Mouse (Mus musculus): ENCODE data around the gene Dlst. TPM values are rescaled to one million over a fixed set of nuclear protein-coding genes. Genes with fewer than 3 reads are reported as not detected.
A peak's percentile ranks its signal among the peaks of the same experiment; 100 is the strongest.

Gene Dlst
- polyA plus RNA-seq, 1 experiment: 219 TPM

GRCm38 (mm10) chr12:85084941-85085340 is 25.7 kb upstream of the Dlst start:
- H3K4me3 ChIP-seq: no peak overlapping the region
- H3K27me3 ChIP-seq (ENCODE audit: control insufficient read depth, insufficient read depth, insufficient read length): no peaks in the 10 kb centered on the region
- H3K4me2 ChIP-seq (ENCODE audit: low read depth): no peak overlapping the region
- H3K36me3 ChIP-seq (ENCODE audit: control insufficient read depth, insufficient read depth): peaks cover 16% of the 10 kb centered on the region
- no peak overlapping the region for H3ac ChIP-seq (ENCODE audit: control insufficient read depth, insufficient read length)
- no peaks in the 10 kb centered on the region for H3K79me2 ChIP-seq (ENCODE audit: control insufficient read depth, insufficient read depth)
- TF ChIP-seq TCF12 (IDR thresholded peaks at IDR 0.05; ENCODE audit: insufficient read depth, poor library complexity, severe bottlenecking): no peak
- TF ChIP-seq MAX (IDR thresholded peaks at IDR 0.05; ENCODE audit: low read depth): no peak
- TF ChIP-seq MYOD1 (IDR thresholded peaks at IDR 0.05; ENCODE audit: control insufficient read depth in 1 of 3, insufficient read length in 2 of 3, low read depth in 2 of 3): no peak
- no peak for TF ChIP-seq POLR2AphosphoS2 (IDR thresholded peaks at IDR 0.05; ENCODE audit: insufficient read length, low read depth)
- TF ChIP-seq REST (IDR thresholded peaks at IDR 0.05; ENCODE audit: insufficient read depth, insufficient read length): no peak
- TF ChIP-seq MYOG (IDR thresholded peaks at IDR 0.05; ENCODE audit: control insufficient read depth in 1 of 3, insufficient read depth in 1 of 3, insufficient read length in 2 of 3, low read depth in 2 of 3): no peak
- TF ChIP-seq SRF (IDR thresholded peaks at IDR 0.05; ENCODE audit: control insufficient read depth, insufficient read length, low read depth): no peak
- no peak for TF ChIP-seq E2F4 (IDR thresholded peaks at IDR 0.05; ENCODE audit: insufficient read depth)
- no peak for TF ChIP-seq CEBPB (IDR thresholded peaks at IDR 0.05; ENCODE audit: insufficient read depth, poor library complexity, severe bottlenecking)
- no peak for TF ChIP-seq USF1 (IDR thresholded peaks at IDR 0.05; ENCODE audit: low read depth)
- TF ChIP-seq TCF3 (IDR thresholded peaks at IDR 0.05; ENCODE audit: insufficient read length, low read depth): no peak

GRCm38 (mm10) chr12:85087845-85088244 is 22.8 kb upstream of the Dlst start:
- Histone ChIP-seq H3K79me2 (ENCODE audit: control insufficient read depth, insufficient read depth) (no peaks in the 10 kb centered on the region), H3K27me3 (ENCODE audit: control insufficient read depth, insufficient read depth, insufficient read length) (no peaks in the 10 kb centered on the region), H3K36me3 (ENCODE audit: control insufficient read depth, insufficient read depth) (peaks cover 16% of the 10 kb centered on the region), H3K4me2 (ENCODE audit: low read depth) (no peak overlapping the region), H3K4me3 (no peak overlapping the region), H3ac (ENCODE audit: control insufficient read depth, insufficient read length) (no peak overlapping the region)
- TF ChIP-seq USF1 (IDR thresholded peaks at IDR 0.05; ENCODE audit: low read depth) (no peak), TCF3 (IDR thresholded peaks at IDR 0.05; ENCODE audit: insufficient read length, low read depth) (no peak), CEBPB (IDR thresholded peaks at IDR 0.05; ENCODE audit: insufficient read depth, poor library complexity, severe bottlenecking) (no peak), MYOG (IDR thresholded peaks at IDR 0.05; ENCODE audit: control insufficient read depth in 1 of 3, insufficient read depth in 1 of 3, insufficient read length in 2 of 3, low read depth in 2 of 3) (no peak), SRF (IDR thresholded peaks at IDR 0.05; ENCODE audit: control insufficient read depth, insufficient read length, low read depth) (no peak), TCF12 (IDR thresholded peaks at IDR 0.05; ENCODE audit: insufficient read depth, poor library complexity, severe bottlenecking) (no peak), E2F4 (IDR thresholded peaks at IDR 0.05; ENCODE audit: insufficient read depth) (no peak)

DNA sequence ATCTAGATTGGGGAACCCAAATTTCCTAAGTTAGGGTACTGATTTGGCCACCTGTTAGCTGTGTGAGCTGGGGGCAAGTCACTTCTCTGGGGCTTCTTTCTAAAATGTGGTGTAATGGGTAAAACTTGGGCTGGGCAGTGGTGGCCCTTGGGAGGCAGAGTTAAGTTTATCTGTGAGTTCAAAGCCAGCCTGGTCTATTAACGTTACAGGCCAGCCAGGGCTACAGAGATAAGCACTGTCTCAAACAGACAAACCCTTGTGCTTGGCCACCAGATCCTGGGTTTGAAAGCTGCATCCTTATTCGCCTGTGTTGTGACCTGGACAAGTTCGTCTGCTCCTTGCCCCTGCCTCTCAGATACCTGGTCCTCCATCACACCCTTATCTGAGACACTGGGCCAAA is 19.4 kb upstream of the Dlst start:
- Histone ChIP-seq H3K79me2 (ENCODE audit: control insufficient read depth, insufficient read depth) (no peaks in the 10 kb centered on the region), H3K4me2 (ENCODE audit: low read depth) (no peak overlapping the region), H3ac (ENCODE audit: control insufficient read depth, insufficient read length) (no peak overlapping the region), H3K27me3 (ENCODE audit: control insufficient read depth, insufficient read depth, insufficient read length) (no peaks in the 10 kb centered on the region), H3K36me3 (ENCODE audit: control insufficient read depth, insufficient read depth) (peaks cover 16% of the 10 kb centered on the region), H3K4me3 (no peak overlapping the region)
- no peak for TF ChIP-seq USF1 (IDR thresholded peaks at IDR 0.05; ENCODE audit: low read depth)
- TF ChIP-seq SRF (IDR thresholded peaks at IDR 0.05; ENCODE audit: control insufficient read depth, insufficient read length, low read depth): no peak
- no peak for TF ChIP-seq POLR2A (IDR thresholded peaks at IDR 0.05; ENCODE audit: insufficient read length, low read depth)
- TF ChIP-seq REST (IDR thresholded peaks at IDR 0.05; ENCODE audit: insufficient read depth, insufficient read length): no peak
- no peak for TF ChIP-seq TCF12 (IDR thresholded peaks at IDR 0.05; ENCODE audit: insufficient read depth, poor library complexity, severe bottlenecking)
- no peak for TF ChIP-seq MYOD1 (IDR thresholded peaks at IDR 0.05; ENCODE audit: control insufficient read depth in 1 of 3, insufficient read length in 2 of 3, low read depth in 2 of 3)
- no peak for TF ChIP-seq MAX (IDR thresholded peaks at IDR 0.05; ENCODE audit: low read depth)
- TF ChIP-seq E2F4 (IDR thresholded peaks at IDR 0.05; ENCODE audit: insufficient read depth): no peak
- TF ChIP-seq TCF3 (IDR thresholded peaks at IDR 0.05; ENCODE audit: insufficient read length, low read depth): no peak
- TF ChIP-seq CEBPB (IDR thresholded peaks at IDR 0.05; ENCODE audit: insufficient read depth, poor library complexity, severe bottlenecking): no peak

GRCm38 (mm10) chr12:85092214-85092613 is 18.4 kb upstream of the Dlst start:
- H3K36me3 ChIP-seq (ENCODE audit: control insufficient read depth, insufficient read depth): peaks cover 12% of the 10 kb centered on the region
- no peak for TF ChIP-seq MYOG (IDR thresholded peaks at IDR 0.05; ENCODE audit: control insufficient read depth in 1 of 3, insufficient read depth in 1 of 3, insufficient read length in 2 of 3, low read depth in 2 of 3)
- TF ChIP-seq TCF3 (IDR thresholded peaks at IDR 0.05; ENCODE audit: insufficient read length, low read depth): no peak
- no peak for TF ChIP-seq USF1 (IDR thresholded peaks at IDR 0.05; ENCODE audit: low read depth)
- TF ChIP-seq CEBPB (IDR thresholded peaks at IDR 0.05; ENCODE audit: insufficient read depth, poor library complexity, severe bottlenecking): no peak
- no peak for TF ChIP-seq MYOD1 (IDR thresholded peaks at IDR 0.05; ENCODE audit: control insufficient read depth in 1 of 3, insufficient read length in 2 of 3, low read depth in 2 of 3)
- no peak for TF ChIP-seq POLR2AphosphoS2 (IDR thresholded peaks at IDR 0.05; ENCODE audit: insufficient read length, low read depth)
- no peak for TF ChIP-seq SRF (IDR thresholded peaks at IDR 0.05; ENCODE audit: control insufficient read depth, insufficient read length, low read depth)
- TF ChIP-seq POLR2A (IDR thresholded peaks at IDR 0.05; ENCODE audit: insufficient read length, low read depth): no peak
- no peak for TF ChIP-seq REST (IDR thresholded peaks at IDR 0.05; ENCODE audit: insufficient read depth, insufficient read length)
- TF ChIP-seq MAX (IDR thresholded peaks at IDR 0.05; ENCODE audit: low read depth): no peak
- no peak for TF ChIP-seq E2F4 (IDR thresholded peaks at IDR 0.05; ENCODE audit: insufficient read depth)
- TF ChIP-seq TCF12 (IDR thresholded peaks at IDR 0.05; ENCODE audit: insufficient read depth, poor library complexity, severe bottlenecking): no peak
- no peaks in the 10 kb centered on the region for H3K27me3 ChIP-seq (ENCODE audit: control insufficient read depth, insufficient read depth, insufficient read length)
- no peak overlapping the region for H3K4me3 ChIP-seq
- no peaks in the 10 kb centered on the region for H3K79me2 ChIP-seq (ENCODE audit: control insufficient read depth, insufficient read depth)
- H3K4me2 ChIP-seq (ENCODE audit: low read depth): no peak overlapping the region
- no peak overlapping the region for H3ac ChIP-seq (ENCODE audit: control insufficient read depth, insufficient read length)

GRCm38 (mm10) chr12:85094010-85094409 is 16.6 kb upstream of the Dlst start:
- TF ChIP-seq TCF12 (IDR thresholded peaks at IDR 0.05; ENCODE audit: insufficient read depth, poor library complexity, severe bottlenecking): no peak
- no peak for TF ChIP-seq TCF3 (IDR thresholded peaks at IDR 0.05; ENCODE audit: insufficient read length, low read depth)
- peak; percentile 33 for TF ChIP-seq POLR2A (IDR thresholded peaks at IDR 0.05; ENCODE audit: insufficient read length, low read depth)
- no peak for TF ChIP-seq MAX (IDR thresholded peaks at IDR 0.05; ENCODE audit: low read depth)
- TF ChIP-seq MYOD1 (IDR thresholded peaks at IDR 0.05; ENCODE audit: control insufficient read depth in 1 of 3, insufficient read length in 2 of 3, low read depth in 2 of 3): peak in 2 of 3 experiments; percentile 1 to 3
- TF ChIP-seq SRF (IDR thresholded peaks at IDR 0.05; ENCODE audit: control insufficient read depth, insufficient read length, low read depth): peak; percentile 78
- peak; percentile 91 for TF ChIP-seq POLR2AphosphoS2 (IDR thresholded peaks at IDR 0.05; ENCODE audit: insufficient read length, low read depth)
- Histone ChIP-seq H3K36me3 (ENCODE audit: control insufficient read depth, insufficient read depth) (peaks cover 3% of the 10 kb centered on the region), H3K4me2 (ENCODE audit: low read depth) (peak overlapping the region; percentile 87), H3K4me3 (peak overlapping the region; percentile 3), H3ac (ENCODE audit: control insufficient read depth, insufficient read length) (no peak overlapping the region), H3K27me3 (ENCODE audit: control insufficient read depth, insufficient read depth, insufficient read length) (no peaks in the 10 kb centered on the region), H3K79me2 (ENCODE audit: control insufficient read depth, insufficient read depth) (no peaks in the 10 kb centered on the region)

All from myocyte (in vitro differentiated cells).